Mouse (Mus musculus) testis, adult 2 months (tissue): ENCODE measurements at regions not wholly inside any gene's neighbourhood (a gene's known extent, or its start where the extent isn't known, plus 50 kb on each side); places are given as distances from the start of the nearest gene placed in this dataset.

Experiments
- CTCF ChIP-seq: fragments of 200-500 bp; IDR thresholded peaks from 2 replicates; pipeline ENCODE4 v1.5.1; 2012; ENCODE audit warnings: low read depth, mild to moderate bottlenecking, inconsistent platforms, low read length, moderate library complexity; ENCODE audit not compliant: control insufficient read depth, insufficient read depth, insufficient replicate concordance
- POLR2A ChIP-seq: fragments of 200-500 bp; IDR thresholded peaks from 2 replicates; pipeline ENCODE4 v1.6.1; 2012; ENCODE audit warnings: low read depth, mild to moderate bottlenecking, inconsistent platforms, low read length, moderate library complexity; ENCODE audit not compliant: control insufficient read depth

- no peak for TF ChIP-seq CTCF
- TF ChIP-seq POLR2A = no peak
Observed at GRCm38 (mm10) chr12:70644910-70645309, 180.4 kb upstream of the Frmd6 start.
